Mouse (Mus musculus): ENCODE measurements at regions not wholly inside any gene's neighbourhood (a gene's known extent, or its start where the extent isn't known, plus 50 kb on each side); places are given as distances from the start of the nearest gene placed in this dataset.
A peak's percentile ranks its signal among the peaks of the same experiment; 100 is the strongest.

DNA sequence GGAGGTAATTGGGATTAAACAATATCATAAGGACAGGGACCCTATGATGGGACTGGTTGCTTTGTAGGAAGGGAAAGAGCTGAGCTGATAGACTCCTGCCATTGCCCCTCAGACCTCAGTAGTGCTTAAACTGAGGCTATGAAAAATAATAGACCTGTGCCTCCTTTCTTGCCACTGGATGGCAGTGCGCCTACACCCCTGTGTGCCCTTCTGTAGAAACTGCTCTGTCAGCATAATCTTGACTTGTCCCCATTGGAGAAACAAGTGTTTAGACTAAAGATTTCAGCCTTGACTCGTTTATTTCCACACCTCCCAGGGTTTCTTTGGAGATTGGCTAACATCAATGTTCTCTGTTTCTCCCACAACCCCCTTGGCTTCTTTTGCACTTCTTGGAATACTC, 876.0 kb upstream of the Fam160b2 start:
- TF ChIP-seq POLR2A (IDR thresholded peaks at IDR 0.05; ENCODE audit: low read depth, low read length): no peak
- TF ChIP-seq NRF1 (IDR thresholded peaks at IDR 0.05; ENCODE audit: low read depth, low read length): no peak
- TF ChIP-seq CTCF (conservative IDR thresholded peaks at IDR 0.05 in 1 of 2, IDR thresholded peaks at IDR 0.05 in 1 of 2; ENCODE audit: low read depth in 2 of 2, low read length in 2 of 2): peak in 1 of 2 experiments; percentile 35; a peak in 2 of 4 replicates
- TF ChIP-seq CHD2 (IDR thresholded peaks at IDR 0.05; ENCODE audit: low read length): no peak
- TF ChIP-seq POLR2AphosphoS2 (IDR thresholded peaks at IDR 0.05; ENCODE audit: low read depth, low read length): no peak
- no peak for TF ChIP-seq MYC (IDR thresholded peaks at IDR 0.05; ENCODE audit: low read depth, low read length)
- no peak for TF ChIP-seq MEF2A (IDR thresholded peaks at IDR 0.05; ENCODE audit: borderline replicate concordance, low read depth, low read length)
- TF ChIP-seq EP300 (IDR thresholded peaks at IDR 0.05; ENCODE audit: low read length): no peak
- TF ChIP-seq MAFK (IDR thresholded peaks at IDR 0.05; ENCODE audit: insufficient replicate concordance, low read length): peak; percentile 97
- peak; percentile 7; the same call in 1 of the 2 replicates for TF ChIP-seq SMC3 (IDR thresholded peaks at IDR 0.05; ENCODE audit: low read depth, low read length)
- TF ChIP-seq ELF1 (IDR thresholded peaks at IDR 0.05; ENCODE audit: low read depth, low read length): no peak
- no peak for TF ChIP-seq USF1 (IDR thresholded peaks at IDR 0.05; ENCODE audit: low read depth, low read length)
- no peak for TF ChIP-seq RCOR1 (conservative IDR thresholded peaks at IDR 0.05; ENCODE audit: low read depth, low read length)
